Mouse (Mus musculus) liver, embryonic 14.5 days (tissue): Measurements from ENCODE around the gene Llph. TPM values are rescaled to one million over a fixed set of nuclear protein-coding genes. Genes with fewer than 3 reads are reported as not detected.

Source experiments
- ATAC-seq: fragments of 200-750 bp; cut with Nextera tagmentation; 2 replicates; pipeline ENCODE4 v1.8.0; 2017; ENCODE audit warnings: moderate number of reproducible peaks, mild to moderate bottlenecking, moderate library complexity; ENCODE audit not compliant: insufficient read depth
- DNase-seq, 3 experiments: peaks; one replicate each; pipeline ENCODE4 v3.0.0-alpha.2; 2012 to 2013; ENCODE audit warnings: low read depth in 3 of 3, low spot score in 3 of 3
- H3K27ac ChIP-seq: fragments of 300-500 bp; sonication (generic); 2 replicates; pipeline ENCODE4 v1.5.1; 2014; ENCODE audit warnings: moderate library complexity, mild to moderate bottlenecking, control low read depth, inconsistent platforms
- H3K27me3 ChIP-seq: fragments of 300-500 bp; sonication (generic); 2 replicates; pipeline ENCODE4 v1.6.1; 2014; ENCODE audit warnings: mild to moderate bottlenecking, low read length, moderate library complexity; ENCODE audit not compliant: control insufficient read depth, insufficient read depth
- H3K36me3 ChIP-seq: fragments of 300-500 bp; sonication (generic); replicated peaks from 2 replicates; pipeline ENCODE4 v1.6.1; 2014; ENCODE audit warnings: low read depth; ENCODE audit not compliant: control insufficient read depth, insufficient read depth
- H3K4me1 ChIP-seq, 2 experiments: fragments of 200-500 bp in 1 of 2; fragments of 300-500 bp in 1 of 2; sonication (generic) in 1 of 2; replicated peaks; 2 replicates each; pipeline ENCODE4 v1.6.1; 2012 to 2014; ENCODE audit warnings: antibody characterized with exemption in 1 of 2, inconsistent platforms in 1 of 2, low read length in 1 of 2; ENCODE audit not compliant: control insufficient read depth in 2 of 2, insufficient read depth in 2 of 2
- H3K4me2 ChIP-seq: fragments of 300-500 bp; sonication (generic); 2 replicates; pipeline ENCODE4 v1.6.1; 2014; ENCODE audit warnings: low read depth, mild to moderate bottlenecking, control low read depth, moderate library complexity
- H3K4me3 ChIP-seq, 2 experiments: fragments of 200-500 bp in 1 of 2; fragments of 300-500 bp in 1 of 2; sonication (generic) in 1 of 2; 2 replicates each; pipeline ENCODE4 v1.5.1; 2012 to 2014; ENCODE audit warnings: low read depth in 2 of 2, low read length in 2 of 2, mild to moderate bottlenecking in 2 of 2, control low read depth in 1 of 2, inconsistent platforms in 1 of 2, moderate library complexity in 1 of 2; ENCODE audit not compliant: insufficient read depth in 1 of 2
- H3K9ac ChIP-seq: fragments of 300-500 bp; sonication (generic); replicated peaks from 2 replicates; pipeline ENCODE4 v1.6.1; 2014; ENCODE audit warnings: mild to moderate bottlenecking, control low read depth, moderate library complexity
- H3K9me3 ChIP-seq: fragments of 300-500 bp; sonication (generic); 2 replicates; pipeline ENCODE4 v1.6.1; 2016; ENCODE audit warnings: low read length, mixed read lengths; ENCODE audit not compliant: control insufficient read depth
- CTCF ChIP-seq: IDR thresholded peaks from 2 replicates; pipeline ENCODE4 v1.5.1; 2016; ENCODE audit warnings: antibody characterized with exemption, low read depth, control low read depth
- EP300 ChIP-seq: IDR thresholded peaks from 2 replicates; pipeline ENCODE4 v1.6.1; 2016; ENCODE audit warnings: antibody characterized with exemption, low read depth
- WGBS: fragments of 180-500 bp; shearing (Covaris S2); extraction: QIAGEN DNeasy Blood & Tissue Kit; methylation state at CpG from one replicate; pipeline ENCODE4 v1.1.7; 2014; ENCODE audit not compliant: insufficient replicate concordance; 5-methylcytosine and 5-hydroxymethylcytosine counted together
- polyA plus RNA-seq, 2 experiments: library from polyadenylated mRNA; depleted of rRNA in 1 of 2; stranded (reverse) in 1 of 2; unstranded in 1 of 2; fragments of >200 nt; fragmentation: Nextera tagmentation in 1 of 2; extraction: Ambion mirVana in 1 of 2; gene quantifications; 2 replicates each; pipeline versions ENCODE4 v1.2.1 to v1.2.3; 2012 to 2014

Llph gene
- polyA plus RNA-seq, 2 experiments = 32.2 to 33.6 TPM

DNA sequence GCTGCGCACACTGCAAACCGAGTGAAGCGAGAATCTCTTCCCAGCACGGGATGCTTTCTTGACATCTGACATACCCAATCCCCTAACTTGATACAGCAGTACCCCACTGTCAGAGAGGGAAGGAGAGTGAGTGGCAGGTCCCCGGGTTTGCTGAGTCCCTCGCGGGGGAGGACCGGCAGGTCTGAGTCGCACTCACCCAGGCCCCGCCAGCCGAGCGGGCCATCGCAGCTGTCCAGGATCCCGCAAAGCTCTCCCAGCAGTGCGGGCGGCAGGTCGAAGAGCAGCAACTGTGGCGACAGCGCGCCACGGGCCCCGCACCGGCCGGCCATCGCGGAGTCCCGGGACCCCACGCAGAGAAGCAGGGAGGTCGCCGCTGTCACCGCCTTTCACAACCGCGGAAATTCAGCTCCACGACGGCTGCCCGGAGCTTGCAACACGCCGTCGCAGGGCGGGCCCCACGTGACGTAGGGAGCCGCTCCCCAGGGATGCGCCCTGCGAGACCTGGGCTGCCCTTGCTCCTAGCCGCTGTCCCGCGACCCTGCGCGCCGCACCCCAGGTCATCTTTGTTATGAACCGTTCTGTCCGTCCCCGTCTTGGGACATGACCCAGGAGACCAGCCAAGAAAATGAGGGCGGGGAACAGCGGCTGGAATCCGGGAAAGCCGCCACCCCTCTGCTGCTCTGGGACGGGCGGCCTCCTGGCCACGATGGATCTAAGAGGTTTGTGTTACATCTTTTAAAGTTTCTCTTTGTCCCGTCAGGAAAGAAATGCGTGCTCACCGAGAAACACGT lies 25.5 kb upstream of the Llph start, which contains the start of gene Tmbim4:
TSS of gene Tmbim4 (plus strand) at position 460 of the 791 bp plus-strand sequence.
- peaks cover 10% of the 10 kb centered on the region for H3K27me3 ChIP-seq
- WGBS = 3% methylated on average over 65 of the region's 65 CpGs
- ATAC-seq = peak; percentile 79

GRCm38 (mm10) chr10:120201961-120202402 lies 24.9 kb upstream of the Llph start, which contains the start of gene Irak3:
Gene Irak3 (minus strand): TSS chr10:120202130.
- DNase-seq = peak; percentile 54 to 63 (median 59)
- Histone ChIP-seq H3K9ac (peak within 1 kb of the TSS; percentile 54), H3K27me3 (peaks cover 10% of the 10 kb centered on the region), H3K9me3 (no peaks in the 10 kb centered on the region), H3K4me2 (peak within 1 kb of the TSS; percentile 97), H3K4me3 (peak within 1 kb of the TSS; percentile 44 to 65), H3K36me3 (no peaks in the 10 kb centered on the region), H3K27ac (no peak within 1 kb of the TSS), H3K4me1 (no peaks in the 10 kb centered on the region; a peak in 2 of 4 replicates)
- WGBS = under 1% methylated on average over 13 of the region's 13 CpGs
- ATAC-seq = peak; percentile 61
- peak; percentile 97 for TF ChIP-seq CTCF
- no peak for TF ChIP-seq EP300

More for the DNA sequence above, 25.5 kb upstream of the Llph start, which contains the start of gene Tmbim4:
- Histone ChIP-seq H3K4me2 (peak within 1 kb of the TSS; percentile 97), H3K9ac (peak within 1 kb of the TSS; percentile 54), H3K27ac (no peak within 1 kb of the TSS), H3K9me3 (no peaks in the 10 kb centered on the region), H3K4me3 (peak within 1 kb of the TSS; percentile 44 to 65), H3K36me3 (no peaks in the 10 kb centered on the region), H3K4me1 (no peaks in the 10 kb centered on the region; a peak in 2 of 4 replicates)
- peak in 2 of 3 experiments; percentile 28 to 47 for DNase-seq
- TF ChIP-seq CTCF = no peak
- no peak for TF ChIP-seq EP300

- no peak for ATAC-seq
Measured at GRCm38 (mm10) chr10:120202467-120203250, 24.2 kb upstream of the Llph start.

DNA sequence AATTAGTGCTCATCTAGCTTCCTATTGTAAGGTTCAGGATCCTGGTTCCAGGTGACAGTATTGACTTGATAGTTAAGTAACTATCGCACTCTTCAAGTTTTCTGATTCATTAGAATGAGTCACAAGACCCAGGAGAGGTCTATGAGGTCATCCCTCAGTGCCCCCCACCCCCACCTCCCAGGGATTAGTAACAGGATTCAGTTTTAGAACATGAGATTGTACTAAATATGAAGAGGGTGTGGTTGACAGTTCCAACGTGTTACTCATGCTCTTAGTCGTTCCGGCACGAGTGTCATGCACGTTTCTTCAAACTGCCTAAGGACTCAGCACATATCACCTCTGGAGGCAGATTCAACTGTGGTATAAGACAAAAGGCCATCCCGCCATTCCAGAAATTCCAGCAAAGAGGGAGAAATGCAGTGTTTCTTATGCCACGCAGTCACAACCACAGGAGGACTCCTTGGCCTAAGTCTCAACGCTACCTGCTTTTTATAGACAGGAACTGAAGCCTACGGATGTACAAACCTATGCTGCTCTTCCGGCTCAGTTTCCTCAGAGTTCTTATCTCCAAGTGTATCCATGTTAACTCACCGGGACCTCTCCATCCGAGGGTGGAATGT lies 22.2 kb upstream of the Llph start:
- ATAC-seq (no peak), DNase-seq (no peak)
- H3K27ac ChIP-seq = no peak overlapping the region
- H3K9ac ChIP-seq = no peak overlapping the region
- peaks cover 2 to 3% of the 10 kb centered on the region in 2 experiments for H3K4me1 ChIP-seq
- H3K4me3 ChIP-seq = no peak overlapping the region
- peaks cover 10% of the 10 kb centered on the region for H3K27me3 ChIP-seq
- no peak overlapping the region for H3K4me2 ChIP-seq
- H3K36me3 ChIP-seq = no peaks in the 10 kb centered on the region
- H3K9me3 ChIP-seq = no peaks in the 10 kb centered on the region
- WGBS = 72% methylated on average over 13 of the region's 13 CpGs
- TF ChIP-seq EP300 (no peak), CTCF (no peak)

More at GRCm38 (mm10) chr10:120202467-120203250, 24.2 kb upstream of the Llph start:
- Histone ChIP-seq H3K4me3 (no peak overlapping the region), H3K4me2 (peak overlapping the region; percentile 97), H3K36me3 (no peaks in the 10 kb centered on the region), H3K9ac (no peak overlapping the region), H3K4me1 (no peaks in the 10 kb centered on the region; a peak in 2 of 4 replicates), H3K27ac (no peak overlapping the region), H3K27me3 (peaks cover 10% of the 10 kb centered on the region), H3K9me3 (no peaks in the 10 kb centered on the region)
- 50% methylated on average over 16 of the region's 16 CpGs for WGBS
- TF ChIP-seq EP300 (no peak), CTCF (no peak)
- DNase-seq = no peak
